Mouse (Mus musculus): ENCODE data around the gene Gjc2. TPM values are rescaled to one million over a fixed set of nuclear protein-coding genes. Genes with fewer than 3 reads are reported as not detected.

Gene Gjc2
- polyA plus RNA-seq, 1 experiment from 2014 or later = 0.52 TPM

DNA sequence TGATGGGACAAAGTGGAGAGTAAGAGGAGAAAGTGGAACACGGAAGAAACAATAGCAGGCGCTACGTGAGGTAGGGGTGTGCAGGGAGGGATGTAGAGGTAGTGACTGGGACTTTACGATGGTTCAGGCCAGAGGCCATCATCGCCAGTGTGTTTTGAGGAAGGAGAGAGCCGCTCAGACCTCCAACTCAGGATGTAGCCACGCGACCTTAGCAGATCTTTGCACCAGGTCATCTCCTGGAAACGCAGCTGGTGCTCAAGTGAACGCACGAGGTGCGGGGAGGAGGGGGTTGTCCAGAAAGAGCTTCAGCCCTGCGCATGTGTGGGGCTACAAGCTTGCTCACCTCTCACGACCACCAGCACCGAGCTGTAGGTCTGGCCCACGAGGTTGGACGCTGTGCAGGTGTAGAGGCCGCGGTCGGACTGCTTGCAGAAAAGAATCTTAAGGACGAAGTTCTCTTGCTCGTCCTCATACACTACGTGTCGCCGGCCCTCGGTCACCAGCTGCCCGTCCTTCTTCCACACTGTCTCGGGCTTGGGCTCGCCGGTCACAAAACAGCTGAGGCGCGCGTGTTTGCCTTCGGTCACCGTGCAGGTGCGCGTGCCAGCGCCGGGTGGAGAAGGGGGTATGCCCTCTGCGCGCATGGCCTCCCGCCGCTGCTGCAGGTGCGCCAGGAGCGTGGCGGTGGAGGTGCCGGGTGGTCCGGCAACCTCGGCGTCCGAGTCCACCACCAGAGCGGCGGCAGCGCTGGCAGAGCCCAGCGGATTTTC is 47.8 kb downstream of the Gjc2 start:
- no peaks in the 10 kb centered on the region for H3K36me3 ChIP-seq
- H3K9me3 ChIP-seq (replicated peaks) = no peaks in the 10 kb centered on the region
- no peak overlapping the region for H3K27ac ChIP-seq (replicated peaks)
- WGBS = 5% methylated on average over 55 of the region's 55 CpGs
- H3K27me3 ChIP-seq = peaks cover 72% of the 10 kb centered on the region
- H3K4me1 ChIP-seq = peaks cover 15% of the 10 kb centered on the region
- ATAC-seq (ENCODE audit: insufficient number of reproducible peaks, low FRiP score, low TSS enrichment, low read depth) = no peak
- no peak overlapping the region for H3K9ac ChIP-seq
- peak overlapping the region; percentile 16 for H3K4me3 ChIP-seq (replicated peaks)
- peak overlapping the region; percentile 34 for H3K4me2 ChIP-seq (replicated peaks)

GRCm38 (mm10) chr11:59134373-59134997 is 48.5 kb downstream of the Gjc2 start:
- H3K4me1 ChIP-seq = peaks cover 15% of the 10 kb centered on the region
- no peak for ATAC-seq (ENCODE audit: insufficient number of reproducible peaks, low FRiP score, low TSS enrichment, low read depth)
- H3K4me3 ChIP-seq (replicated peaks) = peak overlapping the region; percentile 20; the same call in 1 of the 2 replicates
- peak overlapping the region; percentile 32; the same call in 1 of the 2 replicates for H3K4me2 ChIP-seq (replicated peaks)
- H3K27ac ChIP-seq (replicated peaks) = no peak overlapping the region
- no peaks in the 10 kb centered on the region for H3K36me3 ChIP-seq
- no peaks in the 10 kb centered on the region for H3K9me3 ChIP-seq (replicated peaks)
- no peak overlapping the region for H3K9ac ChIP-seq
- H3K27me3 ChIP-seq = peaks cover 72% of the 10 kb centered on the region
- 5% methylated on average over 35 of the region's 35 CpGs for WGBS

- H3K4me2 ChIP-seq (replicated peaks) = no peak overlapping the region
These were observed 50.9 kb downstream of the Gjc2 start for GRCm38 (mm10) chr11:59132065-59132464.

DNA sequence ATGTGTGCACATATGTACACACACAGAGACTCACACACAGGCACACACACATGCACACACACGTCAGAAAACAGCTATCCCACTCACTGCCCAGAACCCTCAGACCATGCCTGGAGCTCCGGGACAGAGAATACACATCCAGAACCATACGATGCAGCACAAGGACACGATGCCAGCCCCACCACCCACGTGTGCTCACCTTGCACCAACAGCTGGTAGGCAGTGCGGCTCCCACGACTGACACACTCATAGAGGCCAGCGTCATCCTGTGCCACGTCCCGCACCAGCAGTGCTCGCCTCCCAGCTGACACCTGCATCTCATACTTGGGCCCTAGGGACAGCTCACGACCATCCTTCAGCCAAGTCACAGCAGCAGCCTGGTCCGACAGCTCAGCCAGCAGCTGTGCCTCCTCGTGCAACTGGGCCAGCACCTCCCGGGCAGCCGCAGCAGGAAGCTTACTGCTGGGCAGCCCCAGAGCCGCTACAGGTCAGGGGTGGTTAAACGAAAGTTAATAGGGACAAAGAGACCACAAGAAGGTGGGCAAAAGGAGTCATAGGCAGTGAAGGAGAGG is 51.6 kb downstream of the Gjc2 start:
- ATAC-seq (ENCODE audit: insufficient number of reproducible peaks, low FRiP score, low TSS enrichment, low read depth) = no peak
- Histone ChIP-seq H3K4me1 (peaks cover 15% of the 10 kb centered on the region), H3K4me3 (replicated peaks) (no peak overlapping the region), H3K36me3 (no peaks in the 10 kb centered on the region), H3K27me3 (peaks cover 46% of the 10 kb centered on the region), H3K9me3 (replicated peaks) (no peaks in the 10 kb centered on the region), H3K4me2 (replicated peaks) (no peak overlapping the region), H3K27ac (replicated peaks) (no peak overlapping the region), H3K9ac (no peak overlapping the region)
- WGBS = 65% methylated on average over 18 of the region's 18 CpGs

More at GRCm38 (mm10) chr11:59132065-59132464, 50.9 kb downstream of the Gjc2 start:
- no peak overlapping the region for H3K4me3 ChIP-seq (replicated peaks)
- H3K9me3 ChIP-seq (replicated peaks) = no peaks in the 10 kb centered on the region
- H3K4me1 ChIP-seq = peaks cover 15% of the 10 kb centered on the region
- no peak overlapping the region for H3K9ac ChIP-seq
- no peak overlapping the region for H3K27ac ChIP-seq (replicated peaks)
- H3K36me3 ChIP-seq = no peaks in the 10 kb centered on the region
- H3K27me3 ChIP-seq = peaks cover 53% of the 10 kb centered on the region
- 59% methylated on average over 2 of the region's 3 CpGs for WGBS
- no peak for ATAC-seq (ENCODE audit: insufficient number of reproducible peaks, low FRiP score, low TSS enrichment, low read depth)

- Histone ChIP-seq H3K4me3 (replicated peaks) (no peak overlapping the region), H3K9ac (no peak overlapping the region), H3K36me3 (no peaks in the 10 kb centered on the region), H3K4me1 (peaks cover 10% of the 10 kb centered on the region), H3K9me3 (replicated peaks) (no peaks in the 10 kb centered on the region), H3K4me2 (replicated peaks) (no peak overlapping the region), H3K27ac (replicated peaks) (no peak overlapping the region), H3K27me3 (peaks cover 40% of the 10 kb centered on the region)
- ATAC-seq (ENCODE audit: insufficient number of reproducible peaks, low FRiP score, low TSS enrichment, low read depth) = no peak
- 82% methylated on average over 9 of the region's 9 CpGs for WGBS
These were observed 52.2 kb downstream of the Gjc2 start for GRCm38 (mm10) chr11:59130782-59131181.

Other genes with a start within 250 kb of the Gjc2 start
- gene Rnf187, start 244.3 kb downstream of the Gjc2 start, polyA plus RNA-seq (2015; fragmentation: Nextera tagmentation; extraction: Ambion mirVana) = 243 and 249 TPM in 2 replicates
- gene Hist3h2ba, start 234.3 kb downstream of the Gjc2 start, polyA plus RNA-seq (2015; fragmentation: Nextera tagmentation; extraction: Ambion mirVana) = 43.6 and 55.8 TPM in 2 replicates
- 37.0 and 38.3 TPM in 2 replicates for gene Hist3h2a, start 228.5 kb downstream of the Gjc2 start, polyA plus RNA-seq (2015; fragmentation: Nextera tagmentation; extraction: Ambion mirVana)
- 0.42 and 0.59 TPM in 2 replicates for gene Trim17, start 228.5 kb downstream of the Gjc2 start, polyA plus RNA-seq (2015; fragmentation: Nextera tagmentation; extraction: Ambion mirVana)
- 23.3 and 24.1 TPM in 2 replicates for gene Trim11, start 205.1 kb downstream of the Gjc2 start, polyA plus RNA-seq (2015; fragmentation: Nextera tagmentation; extraction: Ambion mirVana)
- gene Obscn, start 46.8 kb downstream of the Gjc2 start, polyA plus RNA-seq (2015; fragmentation: Nextera tagmentation; extraction: Ambion mirVana) = 2.4 and 3.5 TPM in 2 replicates
- 5.4 and 6.5 TPM in 2 replicates for gene Iba57, start 19.5 kb downstream of the Gjc2 start, polyA plus RNA-seq (2015; fragmentation: Nextera tagmentation; extraction: Ambion mirVana)
- gene Guk1, start 9.0 kb upstream of the Gjc2 start, polyA plus RNA-seq (2015; fragmentation: Nextera tagmentation; extraction: Ambion mirVana) = 111 and 113 TPM in 2 replicates
- gene Mrpl55, start 19.3 kb upstream of the Gjc2 start, polyA plus RNA-seq (2015; fragmentation: Nextera tagmentation; extraction: Ambion mirVana) = 82.3 and 82.8 TPM in 2 replicates
- 30.6 and 31.3 TPM in 2 replicates for gene 2310033P09Rik, start 25.1 kb upstream of the Gjc2 start, polyA plus RNA-seq (2015; fragmentation: Nextera tagmentation; extraction: Ambion mirVana)
- 718 and 720 TPM in 2 replicates for gene Arf1, start 45.1 kb upstream of the Gjc2 start, polyA plus RNA-seq (2015; fragmentation: Nextera tagmentation; extraction: Ambion mirVana)
- gene Wnt3a, start 107.5 kb upstream of the Gjc2 start, polyA plus RNA-seq (2015; fragmentation: Nextera tagmentation; extraction: Ambion mirVana) = 2.5 and 3.4 TPM in 2 replicates
- gene Wnt9a, start 123.7 kb upstream of the Gjc2 start, polyA plus RNA-seq (2015; fragmentation: Nextera tagmentation; extraction: Ambion mirVana) = 7.0 and 8.5 TPM in 2 replicates
- gene Prss38, start 192.4 kb upstream of the Gjc2 start, polyA plus RNA-seq (2015; fragmentation: Nextera tagmentation; extraction: Ambion mirVana) = not detected in 2 replicates

All from embryonic facial prominence, embryonic 15.5 days (tissue).